Mouse (Mus musculus): ENCODE results near the gene Cd248. TPM values are rescaled to one million over a fixed set of nuclear protein-coding genes. Genes with fewer than 3 reads are reported as not detected.
"Not testable (repeated sequence)": the region's sequence is repeated elsewhere in the genome, so short reads cannot be mapped to it uniquely, and the experiment has no call there.

The Cd248 gene
- polyA plus RNA-seq, 1 experiment from 2014 or later = 74.1 TPM

GRCm38 (mm10) chr19:5085145-5085863 lies 17.4 kb downstream of the Cd248 start, which contains the start of gene Tmem151a:
Tmem151a (minus strand) TSS chr19:5085531.
- under 1% methylated on average over 65 of the region's 69 CpGs for WGBS
- no peak for ATAC-seq (replicated peaks; ENCODE audit: low FRiP score)
- peak within 1 kb of the TSS; percentile 39; the same call in 1 of the 2 replicates for H3K9ac ChIP-seq

GRCm38 (mm10) chr19:5086533-5086932 lies 18.7 kb downstream of the Cd248 start:
- not testable (repeated sequence) for ATAC-seq (replicated peaks; ENCODE audit: low FRiP score); H3K27ac ChIP-seq; H3K9me3 ChIP-seq (replicated peaks); H3K9ac ChIP-seq; H3K4me2 ChIP-seq; H3K4me3 ChIP-seq (replicated peaks)
- WGBS = 56% methylated on average over 4 of the region's 4 CpGs
- peaks cover 51% of the 10 kb centered on the region for H3K27me3 ChIP-seq
- peaks cover 19% of the 10 kb centered on the region for H3K36me3 ChIP-seq
- H3K4me1 ChIP-seq = peaks cover 27% of the 10 kb centered on the region

More at GRCm38 (mm10) chr19:5085145-5085863, 17.4 kb downstream of the Cd248 start, which contains the start of gene Tmem151a:
- Histone ChIP-seq H3K36me3 (peaks cover 6% of the 10 kb centered on the region; the same call in 1 of the 2 replicates), H3K27me3 (peaks cover 63% of the 10 kb centered on the region), H3K9me3 (replicated peaks) (no peaks in the 10 kb centered on the region), H3K4me3 (replicated peaks) (peak within 1 kb of the TSS; percentile 55), H3K27ac (no peak within 1 kb of the TSS), H3K4me2 (peak within 1 kb of the TSS; percentile 91), H3K4me1 (peaks cover 27% of the 10 kb centered on the region)

- WGBS = under 1% methylated on average over 58 of the region's 58 CpGs
- H3K9me3 ChIP-seq (replicated peaks) = no peaks in the 10 kb centered on the region
Measured at GRCm38 (mm10) chr19:5087884-5088728, 20.2 kb downstream of the Cd248 start, which contains the start of gene Yif1a. Yif1a (plus strand) TSS chr19:5088538.

GRCm38 (mm10) chr19:5089324-5089723 lies 21.4 kb downstream of the Cd248 start:
- peaks cover 37% of the 10 kb centered on the region for H3K36me3 ChIP-seq
- peaks cover 33% of the 10 kb centered on the region for H3K4me1 ChIP-seq
- no peak for ATAC-seq (replicated peaks; ENCODE audit: low FRiP score)
- peaks cover 23% of the 10 kb centered on the region for H3K27me3 ChIP-seq
- no peaks in the 10 kb centered on the region for H3K9me3 ChIP-seq (replicated peaks)
- H3K4me3 ChIP-seq (replicated peaks) = peak overlapping the region; percentile 90
- WGBS = 84% methylated on average over 4 of the region's 4 CpGs
- peak overlapping the region; percentile 83 for H3K9ac ChIP-seq
- H3K27ac ChIP-seq = no peak overlapping the region
- peak overlapping the region; percentile 87 for H3K4me2 ChIP-seq

More at GRCm38 (mm10) chr19:5087884-5088728, 20.2 kb downstream of the Cd248 start, which contains the start of gene Yif1a:
- H3K27me3 ChIP-seq = peaks cover 35% of the 10 kb centered on the region
- H3K36me3 ChIP-seq = peaks cover 34% of the 10 kb centered on the region
- H3K27ac ChIP-seq = peak within 1 kb of the TSS; percentile 92
- H3K4me3 ChIP-seq (replicated peaks) = peak within 1 kb of the TSS; percentile 90
- H3K9ac ChIP-seq = peak within 1 kb of the TSS; percentile 83
- peaks cover 27% of the 10 kb centered on the region for H3K4me1 ChIP-seq
- peak; percentile 92 for ATAC-seq (replicated peaks; ENCODE audit: low FRiP score)
- peak within 1 kb of the TSS; percentile 87 for H3K4me2 ChIP-seq

- no peak overlapping the region for H3K4me2 ChIP-seq
- no peak overlapping the region for H3K9ac ChIP-seq
- no peak overlapping the region for H3K4me3 ChIP-seq (replicated peaks)
- no peaks in the 10 kb centered on the region for H3K9me3 ChIP-seq (replicated peaks)
- H3K27me3 ChIP-seq = 0 out of 2 replicates have a peak, but pooled peaks cover 2% of the 10 kb centered on the region
- ATAC-seq (replicated peaks; ENCODE audit: low FRiP score) = no peak
- peaks cover 37% of the 10 kb centered on the region for H3K36me3 ChIP-seq
- no peak overlapping the region for H3K27ac ChIP-seq
- H3K4me1 ChIP-seq = peaks cover 48% of the 10 kb centered on the region
- WGBS = 87% methylated on average over 10 of the region's 10 CpGs
Measured at GRCm38 (mm10) chr19:5092083-5092482, 24.2 kb downstream of the Cd248 start.

GRCm38 (mm10) chr19:5093481-5094242 lies 25.8 kb downstream of the Cd248 start:
- no peaks in the 10 kb centered on the region for H3K9me3 ChIP-seq (replicated peaks)
- no peak overlapping the region for H3K4me3 ChIP-seq (replicated peaks)
- ATAC-seq (replicated peaks; ENCODE audit: low FRiP score) = no peak
- H3K36me3 ChIP-seq = peaks cover 37% of the 10 kb centered on the region
- H3K4me2 ChIP-seq = 0 out of 2 replicates have a peak overlapping the region, but pooled peaks have one; percentile 4
- H3K4me1 ChIP-seq = peaks cover 57% of the 10 kb centered on the region
- no peak overlapping the region for H3K27ac ChIP-seq
- H3K9ac ChIP-seq = no peak overlapping the region
- H3K27me3 ChIP-seq = 0 out of 2 replicates have a peak, but pooled peaks cover 2% of the 10 kb centered on the region
- 73% methylated on average over 12 of the region's 12 CpGs for WGBS

GRCm38 (mm10) chr19:5094243-5094632 lies 26.4 kb downstream of the Cd248 start:
- Histone ChIP-seq H3K4me3 (replicated peaks) (no peak overlapping the region), H3K27me3 (0 out of 2 replicates have a peak, but pooled peaks cover 2% of the 10 kb centered on the region), H3K4me2 (peak overlapping the region; percentile 4; the same call in 1 of the 2 replicates), H3K36me3 (peaks cover 37% of the 10 kb centered on the region), H3K27ac (no peak overlapping the region), H3K9ac (no peak overlapping the region), H3K9me3 (replicated peaks) (no peaks in the 10 kb centered on the region), H3K4me1 (peaks cover 58% of the 10 kb centered on the region)
- under 1% methylated on average over 21 of the region's 21 CpGs for WGBS
- peak; percentile 44 for ATAC-seq (replicated peaks; ENCODE audit: low FRiP score)

GRCm38 (mm10) chr19:5094746-5095417 lies 27.0 kb downstream of the Cd248 start:
- Histone ChIP-seq H3K36me3 (peaks cover 40% of the 10 kb centered on the region), H3K27me3 (0 out of 2 replicates have a peak, but pooled peaks cover 2% of the 10 kb centered on the region), H3K9me3 (replicated peaks) (no peaks in the 10 kb centered on the region), H3K9ac (no peak overlapping the region), H3K27ac (no peak overlapping the region), H3K4me2 (peak overlapping the region; percentile 4; the same call in 1 of the 2 replicates), H3K4me3 (replicated peaks) (no peak overlapping the region; the same call in 1 of the 2 replicates), H3K4me1 (peaks cover 59% of the 10 kb centered on the region)
- ATAC-seq (replicated peaks; ENCODE audit: low FRiP score) = no peak
- WGBS = 39% methylated on average over 11 of the region's 11 CpGs

GRCm38 (mm10) chr19:5095887-5096474 lies 28.1 kb downstream of the Cd248 start:
- Histone ChIP-seq H3K27me3 (0 out of 2 replicates have a peak, but pooled peaks cover 2% of the 10 kb centered on the region), H3K4me2 (peak overlapping the region; percentile 100; the same call in 1 of the 2 replicates), H3K9me3 (replicated peaks) (no peaks in the 10 kb centered on the region), H3K4me1 (peaks cover 59% of the 10 kb centered on the region), H3K27ac (no peak overlapping the region), H3K9ac (no peak overlapping the region), H3K4me3 (replicated peaks) (no peak overlapping the region), H3K36me3 (peaks cover 41% of the 10 kb centered on the region)
- no peak for ATAC-seq (replicated peaks; ENCODE audit: low FRiP score)
- 18% methylated on average over 9 of the region's 9 CpGs for WGBS

- Histone ChIP-seq H3K4me1 (peaks cover 59% of the 10 kb centered on the region), H3K9me3 (replicated peaks) (no peaks in the 10 kb centered on the region), H3K9ac (peak overlapping the region; percentile 79), H3K27ac (peak overlapping the region; percentile 45), H3K4me3 (replicated peaks) (peak overlapping the region; percentile 63), H3K36me3 (peaks cover 41% of the 10 kb centered on the region), H3K4me2 (peak overlapping the region; percentile 100), H3K27me3 (0 out of 2 replicates have a peak, but pooled peaks cover 2% of the 10 kb centered on the region)
- ATAC-seq (replicated peaks; ENCODE audit: low FRiP score) = peak; percentile 3
- 4% methylated on average over 31 of the region's 31 CpGs for WGBS
Measured at GRCm38 (mm10) chr19:5097521-5098362, 29.9 kb downstream of the Cd248 start.

All from kidney, embryonic 15.5 days (tissue).